Mouse (Mus musculus): Measurements from ENCODE around the gene Ccnq. TPM values are rescaled to one million over a fixed set of nuclear protein-coding genes. Genes with fewer than 3 reads are reported as not detected.
"Not testable (repeated sequence)": the region's sequence is repeated elsewhere in the genome, so short reads cannot be mapped to it uniquely, and the experiment has no call there.

Ccnq gene
- polyA plus RNA-seq, 1 experiment, result 23.2 TPM

DNA sequence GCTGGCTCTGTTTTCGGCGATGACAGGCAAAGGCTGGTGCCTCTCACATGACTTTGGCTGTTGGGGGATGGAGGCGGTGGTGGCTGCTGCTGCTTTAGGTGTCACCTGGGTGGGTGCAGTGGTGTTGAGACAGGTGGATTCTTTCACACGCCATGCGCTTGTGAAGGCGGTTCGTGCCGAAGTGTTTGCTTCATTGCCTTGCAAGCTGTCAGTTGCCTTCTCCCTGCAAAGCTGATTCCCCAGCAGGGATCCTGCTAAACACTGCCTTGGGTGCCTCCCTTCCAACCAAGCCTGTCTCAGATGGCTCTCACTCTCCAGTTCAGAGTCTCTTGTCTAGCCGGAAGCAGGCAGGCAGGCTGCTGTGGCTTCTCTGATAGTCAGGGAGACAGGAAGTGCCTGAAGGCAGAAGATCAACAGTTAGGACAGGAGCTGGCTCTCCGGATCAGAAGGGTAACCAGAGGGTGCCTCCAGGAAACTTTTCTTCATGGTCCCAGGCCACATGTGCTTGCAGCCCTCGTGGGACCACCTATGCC lies 20.3 kb upstream of the Ccnq start:
- no peak overlapping the region for H3K4me3 ChIP-seq (ENCODE audit: insufficient read depth, low read depth, low read length)
- H3K27ac ChIP-seq (replicated peaks; ENCODE audit: low read depth, low read length), result no peak overlapping the region
- H3K4me1 ChIP-seq (ENCODE audit: control insufficient read depth, insufficient read depth, insufficient read length, low read length), result no peaks in the 10 kb centered on the region

DNA sequence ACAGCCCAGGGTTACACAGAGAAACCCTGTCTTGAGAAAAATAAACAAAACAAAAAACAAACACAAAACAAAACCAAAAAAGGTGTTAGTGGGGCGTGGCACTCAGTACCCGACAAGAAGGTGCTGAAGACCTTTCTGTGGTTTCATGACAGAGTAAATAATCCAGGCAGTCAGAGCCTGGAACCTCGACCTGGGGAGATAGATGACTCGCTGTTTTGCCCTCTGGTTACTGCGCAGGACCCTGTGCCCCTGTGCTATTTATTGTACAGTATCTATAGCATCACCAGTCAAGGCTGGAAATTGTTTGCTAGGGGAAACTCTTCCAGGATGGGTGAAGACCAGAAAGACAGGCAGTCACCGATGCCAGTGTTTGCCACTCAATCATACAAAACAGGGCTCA lies 18.9 kb upstream of the Ccnq start:
- Histone ChIP-seq H3K4me1 (ENCODE audit: control insufficient read depth, insufficient read depth, insufficient read length, low read length) (no peaks in the 10 kb centered on the region), H3K4me3 (ENCODE audit: insufficient read depth, low read depth, low read length) (no peak overlapping the region), H3K27ac (replicated peaks; ENCODE audit: low read depth, low read length) (no peak overlapping the region)

DNA sequence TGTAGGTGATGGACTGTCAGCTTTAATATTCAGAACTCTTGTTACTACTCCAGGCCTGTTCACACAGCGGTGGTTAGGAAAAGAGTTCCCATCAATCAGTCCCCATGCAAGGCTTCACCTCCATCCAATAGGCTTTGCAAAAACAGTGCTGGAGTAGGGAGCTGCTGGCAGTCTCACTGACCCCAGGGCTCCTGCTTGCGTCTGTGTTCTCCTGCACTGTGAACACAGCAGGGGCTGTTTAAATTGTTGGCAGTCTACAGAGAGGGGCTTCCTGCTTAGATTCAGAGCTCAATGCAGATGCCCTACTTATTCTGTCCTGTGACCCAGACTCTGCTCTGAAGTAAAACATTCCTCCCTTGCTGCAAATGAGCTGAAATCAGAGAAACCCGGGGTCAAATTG lies 17.2 kb upstream of the Ccnq start:
- Histone ChIP-seq H3K4me3 (ENCODE audit: insufficient read depth, low read depth, low read length) (no peak overlapping the region), H3K27ac (replicated peaks; ENCODE audit: low read depth, low read length) (no peak overlapping the region), H3K4me1 (ENCODE audit: control insufficient read depth, insufficient read depth, insufficient read length, low read length) (no peaks in the 10 kb centered on the region)

DNA sequence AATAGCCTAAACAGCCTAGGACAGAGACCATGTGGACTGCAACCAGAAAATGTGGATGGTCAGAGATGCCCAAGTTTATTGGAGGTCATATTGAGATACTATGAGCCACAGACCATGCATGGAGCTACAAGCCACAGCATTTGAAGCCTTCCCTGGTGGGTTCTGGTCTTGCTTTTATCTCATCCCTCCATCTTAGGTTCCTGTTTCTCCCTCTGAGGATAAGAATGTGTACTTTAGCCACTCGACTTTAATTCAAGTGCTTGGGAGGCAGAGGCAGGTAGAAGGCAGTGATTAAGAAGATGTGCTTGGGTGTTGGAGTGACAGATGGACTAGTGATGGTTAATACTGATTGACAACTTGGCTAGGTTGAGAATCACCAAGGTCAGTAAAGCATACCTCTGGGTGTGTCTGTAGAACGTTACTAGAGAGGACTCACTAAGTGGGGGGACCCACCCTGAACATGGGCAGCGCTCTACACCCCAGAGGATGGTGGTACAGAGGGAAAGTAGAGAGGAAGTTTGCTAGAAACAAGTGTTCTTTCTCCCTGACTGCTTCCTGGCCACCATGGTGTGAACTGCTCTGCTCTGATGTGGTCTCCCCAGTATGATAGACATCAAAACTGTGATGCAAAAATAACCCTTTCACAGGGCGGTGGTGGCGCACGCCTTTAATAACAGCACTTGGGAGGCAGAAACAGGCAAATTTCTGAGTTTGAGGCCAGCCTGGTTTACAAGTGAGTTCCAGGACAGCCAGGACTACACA lies 14.7 kb upstream of the Ccnq start:
- no peak overlapping the region for H3K27ac ChIP-seq (replicated peaks; ENCODE audit: low read depth, low read length)
- no peak overlapping the region for H3K4me3 ChIP-seq (ENCODE audit: insufficient read depth, low read depth, low read length)
- no peaks in the 10 kb centered on the region for H3K4me1 ChIP-seq (ENCODE audit: control insufficient read depth, insufficient read depth, insufficient read length, low read length)

DNA sequence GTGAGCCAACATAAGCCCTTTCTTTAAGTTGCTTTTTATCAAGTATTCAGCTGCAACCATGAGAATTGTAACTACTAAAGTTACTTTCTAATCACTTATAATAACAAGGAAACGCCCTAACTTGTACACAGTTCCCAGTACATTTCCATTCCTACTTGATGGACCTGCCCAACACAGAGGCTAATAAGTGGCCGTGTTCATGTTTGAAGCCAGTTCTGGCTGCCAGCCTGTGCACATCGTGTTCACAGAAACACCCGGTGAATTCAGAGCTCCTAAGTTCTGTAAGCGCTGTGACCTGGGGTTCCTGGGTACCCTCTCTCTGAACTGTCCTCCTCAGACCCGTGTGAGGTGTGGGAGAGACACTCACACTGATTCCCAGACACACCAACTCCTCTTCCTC lies 13.3 kb upstream of the Ccnq start:
- Histone ChIP-seq H3K4me1 (ENCODE audit: control insufficient read depth, insufficient read depth, insufficient read length, low read length) (no peaks in the 10 kb centered on the region), H3K4me3 (ENCODE audit: insufficient read depth, low read depth, low read length) (no peak overlapping the region), H3K27ac (replicated peaks; ENCODE audit: low read depth, low read length) (no peak overlapping the region)

DNA sequence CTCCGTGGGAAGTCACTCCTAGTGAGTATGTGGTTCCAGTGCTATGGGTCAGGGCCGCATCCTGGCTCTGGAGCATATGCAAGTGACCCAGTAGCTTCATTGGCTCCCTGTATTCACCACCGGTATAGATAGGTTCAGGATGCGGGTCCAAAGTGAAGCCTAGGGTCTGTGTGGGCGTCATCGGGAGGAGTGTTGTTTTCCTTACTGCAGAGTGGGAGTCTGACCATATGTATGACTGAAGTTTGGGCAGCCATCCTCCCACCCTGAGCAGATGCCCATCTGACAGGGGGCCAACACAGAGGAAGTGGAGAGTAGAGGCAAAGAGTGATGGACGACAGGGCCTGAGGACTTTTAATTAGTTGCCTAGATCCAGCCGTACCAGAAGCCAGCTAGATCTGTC lies 12.8 kb upstream of the Ccnq start:
- H3K27ac ChIP-seq (replicated peaks; ENCODE audit: low read depth, low read length), result no peak overlapping the region
- H3K4me3 ChIP-seq (ENCODE audit: insufficient read depth, low read depth, low read length), result no peak overlapping the region
- H3K4me1 ChIP-seq (ENCODE audit: control insufficient read depth, insufficient read depth, insufficient read length, low read length), result no peaks in the 10 kb centered on the region

DNA sequence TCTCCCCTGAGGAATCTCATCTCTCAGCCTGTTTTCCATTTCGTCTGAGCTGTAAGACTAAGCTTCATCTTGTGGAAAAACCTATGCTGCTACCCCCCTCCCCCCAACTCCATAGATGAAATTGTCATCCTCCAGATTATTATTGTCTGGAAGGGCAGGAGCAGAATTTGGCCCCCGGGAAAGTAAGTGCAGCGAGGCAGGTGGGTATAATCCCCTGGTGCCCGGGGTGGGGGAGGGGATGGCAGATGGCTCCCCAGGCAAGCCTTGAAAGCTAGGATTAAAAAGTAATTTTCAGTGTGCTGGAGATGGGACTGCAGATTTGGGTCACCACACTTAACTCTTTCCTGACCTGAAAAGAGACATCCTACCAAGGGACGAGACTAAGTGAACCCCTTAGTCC lies 10.7 kb upstream of the Ccnq start:
- H3K27ac ChIP-seq (replicated peaks; ENCODE audit: low read depth, low read length), result no peak overlapping the region
- no peak overlapping the region for H3K4me3 ChIP-seq (ENCODE audit: insufficient read depth, low read depth, low read length)
- H3K4me1 ChIP-seq (ENCODE audit: control insufficient read depth, insufficient read depth, insufficient read length, low read length), result no peaks in the 10 kb centered on the region

DNA sequence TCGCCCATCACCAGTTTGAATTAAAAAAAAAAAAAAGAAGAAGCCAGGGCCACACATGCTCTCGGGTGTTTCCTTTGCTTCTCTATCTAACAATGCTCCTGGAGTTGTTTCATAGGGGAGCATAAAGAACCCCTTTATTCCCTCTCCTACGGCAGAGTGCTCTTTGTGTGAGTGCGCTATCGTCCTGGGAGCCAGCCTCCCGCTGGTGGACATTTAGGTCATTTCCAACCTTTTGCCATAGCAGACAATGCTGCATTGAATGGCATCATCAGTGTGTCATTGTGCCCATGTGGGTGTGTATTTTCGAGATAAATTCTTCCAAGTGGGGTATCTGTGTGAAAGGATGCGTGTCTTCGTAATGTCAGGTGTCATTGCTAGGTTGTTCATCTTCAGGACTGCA lies 9.6 kb upstream of the Ccnq start:
- Histone ChIP-seq H3K4me3 (ENCODE audit: insufficient read depth, low read depth, low read length) (no peak overlapping the region), H3K27ac (replicated peaks; ENCODE audit: low read depth, low read length) (no peak overlapping the region), H3K4me1 (ENCODE audit: control insufficient read depth, insufficient read depth, insufficient read length, low read length) (no peaks in the 10 kb centered on the region)

DNA sequence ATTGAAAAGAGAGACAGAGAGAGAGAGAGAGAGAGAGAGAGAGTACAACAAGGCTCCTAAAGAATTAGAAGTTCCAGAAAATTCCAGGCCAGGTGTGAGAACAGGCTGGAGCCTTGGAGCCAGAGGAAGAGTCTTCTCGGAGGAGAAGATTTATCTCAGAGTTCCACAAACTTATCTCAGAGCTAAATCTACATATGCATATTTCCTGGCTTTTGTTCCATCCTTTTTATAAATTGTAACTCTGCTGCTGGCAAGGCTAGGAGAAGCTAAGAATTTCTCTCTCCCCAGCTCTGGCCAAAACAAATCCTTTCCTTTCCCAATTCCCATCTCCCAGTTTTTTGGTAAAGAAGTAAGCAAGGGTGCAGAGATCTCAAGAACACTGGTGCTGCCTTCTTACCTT lies 3.8 kb upstream of the Ccnq start:
- no peak overlapping the region for H3K4me3 ChIP-seq (ENCODE audit: insufficient read depth, low read depth, low read length)
- H3K4me1 ChIP-seq (ENCODE audit: control insufficient read depth, insufficient read depth, insufficient read length, low read length), result peaks cover 8% of the 10 kb centered on the region
- no peak overlapping the region for H3K27ac ChIP-seq (replicated peaks; ENCODE audit: low read depth, low read length)

DNA sequence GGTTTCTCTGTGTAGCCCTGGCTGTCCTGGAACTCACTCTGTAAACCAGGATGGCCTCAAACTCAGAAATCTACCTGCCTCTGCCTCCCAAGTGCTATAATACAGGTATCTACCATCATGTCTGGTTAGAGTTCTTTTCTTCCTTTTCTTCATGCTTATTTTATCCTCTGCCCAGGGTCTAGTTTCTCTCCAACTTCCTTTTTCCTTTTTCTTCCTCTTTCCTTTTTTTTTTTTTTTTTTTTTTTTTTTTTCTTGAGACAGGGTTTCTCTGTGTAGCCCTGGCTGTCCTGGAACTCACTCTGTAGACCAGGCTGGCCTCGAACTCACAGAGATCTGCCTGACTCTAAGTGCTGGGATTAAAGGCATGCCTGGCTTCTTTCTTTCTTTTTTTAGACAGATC lies 2.6 kb upstream of the Ccnq start:
- H3K27ac ChIP-seq (replicated peaks; ENCODE audit: low read depth, low read length); H3K4me3 ChIP-seq (ENCODE audit: insufficient read depth, low read depth, low read length); H3K4me1 ChIP-seq (ENCODE audit: control insufficient read depth, insufficient read depth, insufficient read length, low read length): not testable (repeated sequence)

DNA sequence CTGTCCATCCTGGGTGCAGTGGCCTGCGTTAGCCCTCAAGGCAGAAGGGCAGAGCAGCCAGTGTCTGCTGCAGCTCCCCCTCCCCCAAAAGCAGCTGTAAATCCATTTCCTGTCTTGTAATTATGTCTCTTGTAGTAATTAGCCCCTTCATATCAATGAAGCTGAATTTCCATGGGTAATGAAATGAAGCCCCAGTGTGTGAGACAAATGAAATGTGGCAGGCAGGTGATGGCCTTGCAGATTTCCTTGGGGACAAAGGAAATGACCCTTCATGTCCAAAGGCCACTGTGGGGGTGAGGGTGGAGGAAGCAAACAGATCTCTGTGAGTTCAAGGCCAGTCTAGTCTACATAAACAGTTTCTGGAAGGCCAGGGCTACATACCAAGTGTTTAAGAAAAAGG lies 1.7 kb upstream of the Ccnq start:
- H3K4me3 ChIP-seq (ENCODE audit: insufficient read depth, low read depth, low read length), result no peak overlapping the region
- H3K4me1 ChIP-seq (ENCODE audit: control insufficient read depth, insufficient read depth, insufficient read length, low read length), result peaks cover 8% of the 10 kb centered on the region
- no peak overlapping the region for H3K27ac ChIP-seq (replicated peaks; ENCODE audit: low read depth, low read length)

DNA sequence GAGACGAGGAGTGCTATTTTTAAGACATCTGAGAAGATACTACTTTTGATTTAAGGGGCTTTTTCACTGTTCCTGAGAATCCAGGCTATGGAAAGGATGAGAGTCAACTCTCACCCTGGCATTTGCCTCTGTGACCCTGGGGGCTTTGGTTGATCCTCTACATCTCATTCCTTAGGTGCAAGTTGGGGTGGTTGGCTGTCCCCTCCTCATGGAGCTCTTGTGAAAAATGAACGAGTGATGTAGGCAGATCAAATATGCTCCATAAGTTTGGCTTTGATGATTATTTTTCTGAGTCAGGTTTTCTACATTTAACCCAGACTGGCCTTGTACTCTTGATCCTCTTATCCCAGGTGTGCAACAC lies 294 bp upstream of the Ccnq start:
- Histone ChIP-seq H3K4me3 (ENCODE audit: insufficient read depth, low read depth, low read length) (peak overlapping the region; percentile 84), H3K27ac (replicated peaks; ENCODE audit: low read depth, low read length) (no peak overlapping the region), H3K4me1 (ENCODE audit: control insufficient read depth, insufficient read depth, insufficient read length, low read length) (peaks cover 8% of the 10 kb centered on the region)

DNA sequence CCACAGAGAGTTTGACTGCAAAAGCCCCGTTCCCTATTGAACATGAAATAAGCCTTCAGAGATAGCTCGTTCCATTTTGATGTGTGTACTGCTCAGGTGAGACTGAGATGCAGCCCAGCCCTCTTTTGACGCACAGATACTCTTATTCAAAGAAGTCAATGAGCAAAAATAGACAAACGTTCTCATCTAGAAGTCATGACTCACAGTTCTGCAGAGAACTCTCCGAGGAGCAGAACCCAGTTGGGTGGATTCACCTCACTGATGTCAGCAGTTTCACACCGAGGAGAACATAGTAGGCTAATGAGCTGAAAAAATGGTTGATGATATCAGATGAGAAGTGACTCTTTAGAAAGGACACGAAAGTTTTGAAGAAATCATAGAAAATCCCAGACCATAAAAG lies 5.3 kb downstream of the Ccnq start:
- no peak overlapping the region for H3K27ac ChIP-seq (replicated peaks; ENCODE audit: low read depth, low read length)
- no peak overlapping the region for H3K4me3 ChIP-seq (ENCODE audit: insufficient read depth, low read depth, low read length)
- H3K4me1 ChIP-seq (ENCODE audit: control insufficient read depth, insufficient read depth, insufficient read length, low read length), result peaks cover 6% of the 10 kb centered on the region; the same call in 1 of the 2 replicates

DNA sequence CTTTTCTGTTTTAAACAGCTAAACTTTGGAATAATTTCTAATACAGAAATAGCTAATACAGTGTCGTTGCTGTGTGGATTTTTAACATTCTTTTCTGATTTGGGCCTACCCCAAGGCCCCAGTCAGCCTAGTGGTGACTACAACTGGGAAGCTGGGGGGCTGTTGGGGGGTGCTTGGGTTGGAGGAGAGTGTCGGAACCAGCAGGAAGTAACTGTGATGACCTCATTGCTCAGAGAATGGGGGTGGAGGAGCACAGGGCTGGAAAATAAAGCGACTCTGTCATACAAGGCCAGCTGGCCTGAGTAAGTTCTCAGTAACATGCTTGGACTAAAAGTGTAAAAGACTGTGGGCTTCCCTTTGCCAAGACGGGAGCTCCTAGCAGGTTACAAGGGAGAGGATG lies 6.1 kb downstream of the Ccnq start:
- Histone ChIP-seq H3K27ac (replicated peaks; ENCODE audit: low read depth, low read length) (no peak overlapping the region), H3K4me3 (ENCODE audit: insufficient read depth, low read depth, low read length) (no peak overlapping the region), H3K4me1 (ENCODE audit: control insufficient read depth, insufficient read depth, insufficient read length, low read length) (0 out of 2 replicates have a peak, but pooled peaks cover under 1% of the 10 kb centered on the region)

DNA sequence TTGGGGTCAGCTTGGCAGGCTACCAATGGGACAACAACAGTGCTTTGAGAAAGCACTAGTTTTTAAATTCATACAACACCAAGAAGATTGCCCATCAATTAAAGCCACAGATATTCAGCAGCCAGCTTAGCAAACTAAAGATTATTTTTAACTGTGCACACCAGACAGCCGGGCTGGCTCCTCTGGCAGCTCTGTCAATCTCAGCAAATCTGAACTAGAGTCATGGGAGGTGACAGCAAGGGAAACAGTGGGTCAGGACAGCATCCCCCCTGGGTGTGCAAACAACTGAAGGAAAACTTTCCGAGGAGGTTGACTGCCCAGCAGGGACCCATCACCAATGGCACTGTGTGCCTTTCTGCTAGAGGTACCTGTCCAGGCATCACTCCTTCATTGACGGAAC lies 9.1 kb downstream of the Ccnq start:
- Histone ChIP-seq H3K27ac (replicated peaks; ENCODE audit: low read depth, low read length) (no peak overlapping the region), H3K4me3 (ENCODE audit: insufficient read depth, low read depth, low read length) (no peak overlapping the region), H3K4me1 (ENCODE audit: control insufficient read depth, insufficient read depth, insufficient read length, low read length) (no peaks in the 10 kb centered on the region)

DNA sequence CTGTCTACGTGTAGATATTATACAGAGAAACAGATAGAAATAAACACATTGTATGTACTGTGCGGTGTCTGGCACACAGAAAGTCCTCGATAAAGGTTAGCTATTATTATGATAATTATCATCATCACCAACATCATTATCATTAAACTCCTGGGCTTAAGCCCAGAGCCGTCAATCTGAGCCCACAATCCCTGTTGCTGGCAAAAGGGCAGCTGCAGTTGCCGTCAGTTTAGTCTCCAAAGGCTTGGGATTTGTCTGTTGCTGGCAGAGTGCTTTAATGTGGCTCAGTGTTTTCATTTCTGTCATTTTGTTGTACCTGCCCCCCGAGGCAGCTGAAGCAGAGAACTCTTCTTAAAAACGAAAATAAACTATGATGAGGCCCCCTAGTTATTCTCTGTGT lies 9.6 kb downstream of the Ccnq start:
- no peak overlapping the region for H3K27ac ChIP-seq (replicated peaks; ENCODE audit: low read depth, low read length)

More for the DNA sequence above, 9.6 kb downstream of the Ccnq start:
- H3K4me3 ChIP-seq (ENCODE audit: insufficient read depth, low read depth, low read length), result no peak overlapping the region
- H3K4me1 ChIP-seq (ENCODE audit: control insufficient read depth, insufficient read depth, insufficient read length, low read length), result no peaks in the 10 kb centered on the region

Data from brown adipose tissue, adult 24 weeks (tissue).